Mouse (Mus musculus): ENCODE results near the gene Sh3tc1. TPM values are rescaled to one million over a fixed set of nuclear protein-coding genes. Genes with fewer than 3 reads are reported as not detected.

Sh3tc1 gene
- polyA plus RNA-seq (2012; rRNA removed) = 19.8 and 20.1 TPM in 2 replicates

DNA sequence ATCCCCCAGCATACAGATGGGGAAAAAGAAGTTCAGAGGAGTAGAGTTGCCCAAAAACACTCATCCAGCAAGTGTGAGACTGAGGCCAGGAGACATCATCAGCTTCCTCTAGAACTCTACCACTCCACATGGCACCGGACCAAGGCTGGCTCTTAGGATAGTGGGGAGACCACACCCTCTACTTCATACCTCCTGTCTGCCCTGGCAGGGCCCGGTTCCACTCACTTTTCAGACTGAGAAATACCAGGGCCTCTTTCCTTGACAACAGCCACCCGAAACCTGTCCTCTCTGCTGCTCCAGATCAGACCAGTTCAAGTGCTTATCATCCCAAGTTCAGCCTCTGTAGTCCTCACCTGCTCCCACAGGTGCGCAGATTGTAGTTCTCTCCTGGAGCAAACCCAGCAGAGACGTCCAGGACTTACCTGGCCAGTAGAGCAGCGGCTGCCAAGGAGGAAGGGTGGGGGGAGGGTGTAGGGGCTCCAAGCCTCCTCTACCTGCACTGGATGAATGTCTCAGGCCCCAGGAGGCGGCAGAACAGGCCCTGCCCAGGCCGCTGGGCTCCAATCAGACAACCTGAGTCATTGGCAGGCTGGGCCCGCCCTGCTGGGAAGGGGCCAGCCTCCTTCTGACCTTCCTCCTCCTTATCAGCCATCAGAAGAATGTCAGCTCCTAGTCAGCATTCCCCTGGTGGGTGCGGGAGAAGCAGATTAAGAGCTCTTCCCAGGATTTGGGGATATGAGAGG lies at the start of gene Sh3tc1:
TSS of gene Sh3tc1 (minus strand) at position 452 of the 743 bp plus-strand sequence.

DNA sequence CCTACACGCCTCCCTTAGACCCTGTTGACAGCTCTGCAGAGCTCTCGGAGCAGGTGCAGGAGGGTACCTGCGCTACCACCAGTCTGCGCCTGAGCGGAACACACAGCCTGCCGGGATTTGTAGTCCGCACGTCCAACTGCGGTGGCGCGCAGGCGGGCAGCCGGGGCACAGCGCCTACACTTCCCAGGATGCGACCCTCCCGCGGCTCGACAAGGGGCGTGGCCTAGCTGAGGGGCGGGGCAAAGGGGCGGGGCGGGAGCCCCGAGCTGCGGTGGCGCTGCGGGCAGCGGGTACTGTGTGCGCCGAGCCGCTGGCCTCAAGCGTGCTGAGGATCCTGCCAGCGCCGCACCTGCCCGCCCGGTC lies 17.8 kb upstream of the Sh3tc1 start, which contains the start of gene Ablim2:
TSS of gene Ablim2 (plus strand) at position 242 of the 363 bp plus-strand sequence.

DNA sequence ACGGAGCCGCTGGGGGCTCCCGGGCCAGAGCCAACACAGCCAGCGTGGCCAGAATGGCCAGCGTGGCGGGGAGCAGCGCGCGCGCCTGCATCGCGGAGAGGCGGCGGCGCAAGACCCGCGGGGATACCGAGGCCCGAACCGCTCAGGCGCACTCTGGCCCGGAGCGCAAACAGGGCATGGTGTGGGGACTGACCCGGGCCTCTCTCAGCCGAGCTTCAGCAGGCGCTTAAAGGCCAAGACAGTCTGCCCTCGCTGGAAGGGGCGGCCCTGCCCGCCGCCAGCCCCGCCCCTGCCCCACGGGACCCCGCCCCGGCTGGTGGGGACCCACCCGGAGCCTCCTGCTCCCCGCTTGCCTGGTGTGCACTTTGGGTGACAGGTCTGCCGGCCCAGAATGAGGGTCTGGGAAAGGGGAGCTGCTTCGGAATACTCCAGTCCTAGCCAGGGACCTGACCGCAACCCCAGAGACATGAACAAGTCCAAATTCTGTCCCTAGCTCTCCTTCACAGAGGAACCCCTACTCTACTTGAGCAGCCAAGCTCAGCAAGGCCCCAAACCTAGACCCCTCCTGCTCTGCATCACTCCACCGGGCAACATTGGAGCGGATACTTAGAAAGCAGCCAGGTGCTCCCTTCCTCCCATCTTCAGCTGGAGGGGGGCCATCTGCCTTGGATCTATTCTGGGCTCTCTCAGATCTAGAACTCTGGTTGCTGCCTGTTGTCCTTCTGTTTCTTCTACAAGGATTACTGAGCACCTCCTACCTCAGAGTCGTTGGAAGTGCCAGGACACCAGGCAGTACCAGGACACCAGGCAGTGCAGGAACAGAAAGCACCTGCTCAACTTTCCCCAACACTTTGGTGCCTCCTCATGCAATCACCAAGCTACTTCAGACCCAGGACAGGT lies 60.3 kb downstream of the Sh3tc1 start, which contains the start of gene Htra3:
TSS of gene Htra3 (minus strand) at position 527 of the 900 bp plus-strand sequence.

Other genes starting within 250 kb of the Sh3tc1 start
- 1.4 and 1.6 TPM in 2 replicates for gene Cpz, start 214.3 kb downstream of the Sh3tc1 start, polyA plus RNA-seq (2012; rRNA removed)
- gene Trmt44, start 164.9 kb downstream of the Sh3tc1 start, polyA plus RNA-seq (2012; rRNA removed) = 4.7 and 5.3 TPM in 2 replicates
- gene Acox3, start 156.9 kb downstream of the Sh3tc1 start, polyA plus RNA-seq (2012; rRNA removed) = 40.7 and 45.4 TPM in 2 replicates
- 84.0 and 95.6 TPM in 2 replicates for gene Htra3, start 60.2 kb downstream of the Sh3tc1 start, polyA plus RNA-seq (2012; rRNA removed)
- gene Ablim2, start 17.9 kb upstream of the Sh3tc1 start, polyA plus RNA-seq (2012; rRNA removed) = 21.5 and 23.1 TPM in 2 replicates
- 11.6 and 12.6 TPM in 2 replicates for gene Afap1, start 153.3 kb upstream of the Sh3tc1 start, polyA plus RNA-seq (2012; rRNA removed)

Measured in colon, adult 2 months (tissue).